ENCODE assay signal across 8 mouse cellular contexts in the genomic region with DNA sequence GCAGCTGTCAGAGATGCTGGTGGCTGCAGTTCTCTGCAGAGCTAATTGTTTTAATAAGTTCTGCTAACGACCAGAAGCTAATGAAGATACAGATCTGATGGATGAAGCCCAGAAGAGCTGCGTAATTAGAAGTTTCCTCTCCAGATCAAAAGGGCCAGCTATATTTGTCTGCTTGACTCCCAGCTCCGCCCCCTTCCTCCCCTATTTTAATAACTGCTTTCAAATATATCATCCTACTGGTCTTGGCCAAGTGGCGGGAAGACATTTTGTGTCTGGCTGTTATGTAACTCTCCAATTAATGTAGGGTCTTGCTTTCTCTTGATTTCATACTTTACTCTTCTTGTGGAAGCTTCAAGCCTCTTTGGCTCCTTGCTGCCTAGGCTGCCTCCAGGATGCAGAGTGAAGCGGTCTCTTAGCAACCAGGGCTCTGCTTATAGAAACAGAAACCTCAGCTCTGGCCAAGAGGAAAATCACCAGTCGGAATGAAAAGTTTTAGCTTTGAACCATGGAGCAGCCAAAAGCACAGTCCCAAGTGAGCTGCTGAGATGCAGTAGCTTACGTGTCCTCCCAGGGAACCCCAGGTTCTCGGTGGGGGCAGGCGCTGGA.
A peak's percentile ranks its signal among the peaks of the same experiment; 100 is the strongest.
DNase-seq lines count a peak whose midpoint lies in the region; ATAC-seq and TF ChIP-seq lines count a peak whose summit lies in the region.

No protein-coding gene starts in this region.

- H3K4me2 ChIP-seq in liver, embryonic 12.5 days = no peak overlapping the region
- peak overlapping the region; percentile 13; the same call in 1 of the 2 replicates for H3K4me2 ChIP-seq in forebrain, postnatal 0 days (ENCODE audit: low read depth)
- no peak overlapping the region for H3K4me2 ChIP-seq in kidney, embryonic 16.5 days (replicated peaks; ENCODE audit: low read depth, low read length)
- no peak overlapping the region for H3K4me2 ChIP-seq in lung, embryonic 16.5 days (ENCODE audit: low read depth, low read length)
- no peak overlapping the region for H3K4me2 ChIP-seq in stomach, embryonic 15.5 days

- H3K9me3 ChIP-seq in liver, embryonic 12.5 days (replicated peaks) = no peaks in the 10 kb centered on the region
- H3K9me3 ChIP-seq in forebrain, postnatal 0 days (ENCODE audit: low read length) = no peaks in the 10 kb centered on the region
- H3K9me3 ChIP-seq in kidney, embryonic 16.5 days (ENCODE audit: low read length) = no peaks in the 10 kb centered on the region
- H3K9me3 ChIP-seq in lung, embryonic 16.5 days (ENCODE audit: control insufficient read depth, low read length) = no peaks in the 10 kb centered on the region
- no peaks in the 10 kb centered on the region for H3K9me3 ChIP-seq in stomach, embryonic 15.5 days

- no peaks in the 10 kb centered on the region for H3K27me3 ChIP-seq in liver, adult 2 months (ENCODE audit: control insufficient read depth, insufficient read depth, low read length)
- no peaks in the 10 kb centered on the region; the same call in 1 of the 2 replicates for H3K27me3 ChIP-seq in liver, embryonic 12.5 days (replicated peaks)
- H3K27me3 ChIP-seq in forebrain, postnatal 0 days (ENCODE audit: insufficient read depth, low read length) = no peaks in the 10 kb centered on the region; the same call in 1 of the 2 replicates
- H3K27me3 ChIP-seq in kidney, embryonic 16.5 days (ENCODE audit: insufficient read depth, low read length) = no peaks in the 10 kb centered on the region
- no peaks in the 10 kb centered on the region for H3K27me3 ChIP-seq in lung, embryonic 16.5 days (ENCODE audit: control insufficient read depth, insufficient read depth, low read depth, low read length)
- no peaks in the 10 kb centered on the region for H3K27me3 ChIP-seq in stomach, embryonic 15.5 days (replicated peaks)

- no peak overlapping the region for H3K4me3 ChIP-seq in liver, adult 2 months (ENCODE audit: insufficient read depth, low read depth, low read length)
- H3K4me3 ChIP-seq in liver, embryonic 12.5 days = no peak overlapping the region
- H3K4me3 ChIP-seq in forebrain, postnatal 0 days (ENCODE audit: low read depth, low read length) = no peak overlapping the region
- no peak overlapping the region for H3K4me3 ChIP-seq in kidney, embryonic 16.5 days (ENCODE audit: low read length)
- no peak overlapping the region for H3K4me3 ChIP-seq in lung, embryonic 16.5 days (ENCODE audit: low read length)
- H3K4me3 ChIP-seq in stomach, embryonic 15.5 days (replicated peaks) = no peak overlapping the region

- peak overlapping the region; percentile 55 for H3K27ac ChIP-seq in liver, adult 2 months (replicated peaks; ENCODE audit: insufficient read depth, low read depth, low read length)
- H3K27ac ChIP-seq in liver, embryonic 12.5 days = no peak overlapping the region
- H3K27ac ChIP-seq in forebrain, postnatal 0 days (ENCODE audit: low read depth, low read length) = no peak overlapping the region; the same call in 1 of the 2 replicates
- no peak overlapping the region for H3K27ac ChIP-seq in kidney, embryonic 16.5 days (ENCODE audit: low read length)
- H3K27ac ChIP-seq in lung, embryonic 16.5 days (ENCODE audit: low read length) = no peak overlapping the region
- H3K27ac ChIP-seq in stomach, embryonic 15.5 days = no peak overlapping the region

- no peak for ATAC-seq in liver, embryonic 12.5 days
- peak; percentile 71 for ATAC-seq in forebrain, postnatal 0 days
- peak; percentile 49; the same call in 1 of the 2 replicates for ATAC-seq in kidney, embryonic 16.5 days (ENCODE audit: low FRiP score, low TSS enrichment)
- peak; percentile 51 for ATAC-seq in lung, embryonic 16.5 days (ENCODE audit: low read depth)
- ATAC-seq in stomach, embryonic 15.5 days (ENCODE audit: insufficient read depth, low FRiP score, low read depth) = peak; percentile 50; the same call in 1 of the 2 replicates

- H3K4me1 ChIP-seq in liver, adult 2 months (ENCODE audit: control insufficient read depth, insufficient read depth, low read length) = no peaks in the 10 kb centered on the region
- H3K4me1 ChIP-seq in liver, embryonic 12.5 days = 0 out of 2 replicates have a peak, but pooled peaks cover 5% of the 10 kb centered on the region
- H3K4me1 ChIP-seq in forebrain, postnatal 0 days (ENCODE audit: insufficient read depth) = peaks cover 15% of the 10 kb centered on the region
- H3K4me1 ChIP-seq in kidney, embryonic 16.5 days (ENCODE audit: insufficient read depth, low read length) = peaks cover 12% of the 10 kb centered on the region; the same call in 1 of the 2 replicates
- H3K4me1 ChIP-seq in lung, embryonic 16.5 days (replicated peaks; ENCODE audit: control insufficient read depth, insufficient read depth, low read length) = peaks cover 4% of the 10 kb centered on the region
- H3K4me1 ChIP-seq in stomach, embryonic 15.5 days = peaks cover 3% of the 10 kb centered on the region; the same call in 1 of the 2 replicates

- no peak for TF ChIP-seq POLR2A in liver, adult 2 months (IDR thresholded peaks at IDR 0.05; ENCODE audit: extremely low read depth, insufficient read depth, low read length)

- H3K79me2 ChIP-seq in liver, adult 2 months (ENCODE audit: control insufficient read depth, insufficient read depth, low read length) = no peaks in the 10 kb centered on the region

- peak; percentile 25 for DNase-seq in liver, adult 2 months (ENCODE audit: extremely low read depth, low read depth, low spot score)
- peak; percentile 65 for DNase-seq in forebrain, postnatal 0 days
- no peak for DNase-seq in spleen, postnatal 36 days (ENCODE audit: low spot score in 2 of 2)
- no peak for DNase-seq in testis, postnatal 14 days (ENCODE audit: low spot score)

- no peak overlapping the region for H3K9ac ChIP-seq in liver, adult 2 months (ENCODE audit: low read depth, low read length)
- no peak overlapping the region for H3K9ac ChIP-seq in liver, embryonic 12.5 days
- no peak overlapping the region for H3K9ac ChIP-seq in forebrain, postnatal 0 days
- H3K9ac ChIP-seq in kidney, embryonic 16.5 days (replicated peaks; ENCODE audit: low read length) = no peak overlapping the region
- H3K9ac ChIP-seq in lung, embryonic 16.5 days (ENCODE audit: low read length) = no peak overlapping the region
- no peak overlapping the region for H3K9ac ChIP-seq in stomach, embryonic 15.5 days

- TF ChIP-seq CTCF in liver, adult 2 months (IDR thresholded peaks at IDR 0.05; ENCODE audit: low read depth, low read length) = no peak
- no peak for TF ChIP-seq CTCF in forebrain, postnatal 0 days (IDR thresholded peaks at IDR 0.05; ENCODE audit: low read depth)

- 80% methylated on average over 9 of the region's 9 CpGs for WGBS in liver, adult 2 months
- whole genome bisulfite sequencing in liver, embryonic 12.5 days (ENCODE audit: insufficient replicate concordance) = 58% methylated on average over 9 of the region's 9 CpGs
- WGBS in forebrain, postnatal 0 days = 19% methylated on average over 9 of the region's 9 CpGs
- 60% methylated on average over 9 of the region's 9 CpGs for WGBS in kidney, embryonic 16.5 days
- WGBS in lung, embryonic 16.5 days = 43% methylated on average over 9 of the region's 9 CpGs
- WGBS in stomach, embryonic 15.5 days = 49% methylated on average over 9 of the region's 9 CpGs

- H3K36me3 ChIP-seq in liver, adult 2 months (ENCODE audit: control insufficient read depth, insufficient read depth, low read length) = no peaks in the 10 kb centered on the region
- H3K36me3 ChIP-seq in liver, embryonic 12.5 days = no peaks in the 10 kb centered on the region
- H3K36me3 ChIP-seq in forebrain, postnatal 0 days (ENCODE audit: insufficient read depth) = no peaks in the 10 kb centered on the region
- H3K36me3 ChIP-seq in kidney, embryonic 16.5 days (ENCODE audit: insufficient read depth, low read length) = no peaks in the 10 kb centered on the region
- no peaks in the 10 kb centered on the region for H3K36me3 ChIP-seq in lung, embryonic 16.5 days (ENCODE audit: control insufficient read depth, insufficient read depth, low read length)
- H3K36me3 ChIP-seq in stomach, embryonic 15.5 days = no peaks in the 10 kb centered on the region

Comparison
In these comparisons a context has a peak if more than half of its experiments do, and no peak if none do; other contexts are left out.
1. DNase-seq: peak in liver, adult 2 months (single experiment) and forebrain, postnatal 0 days (single experiment); none in spleen, postnatal 36 days (0 of 2) and testis, postnatal 14 days (single experiment).